Mouse (Mus musculus) sigmoid colon, adult 10 weeks (tissue): ENCODE measurements around the gene Vmn1r52. TPM values are rescaled to one million over a fixed set of nuclear protein-coding genes. Genes with fewer than 3 reads are reported as not detected.

Experiments used
- polyA plus RNA-seq: library from polyadenylated mRNA; stranded (reverse); fragments of 350-450 nt; fragmentation: Illumina TruSeq; extraction: RNeasy Lipid Tissue Mini Kit (QIAGEN cat#74804); gene quantifications from one replicate; pipeline ENCODE4 v1.2.3, GENCODE M21; 2014; ENCODE audit warnings: low read depth, low replicate concordance

Gene Vmn1r52
- polyA plus RNA-seq, result not detected

GRCm38 (mm10) chr6:90174508-90174907 is at the start of gene Vmn1r52:
Gene Vmn1r52, plus strand, starts transcription at chr6:90174808.

DNA sequence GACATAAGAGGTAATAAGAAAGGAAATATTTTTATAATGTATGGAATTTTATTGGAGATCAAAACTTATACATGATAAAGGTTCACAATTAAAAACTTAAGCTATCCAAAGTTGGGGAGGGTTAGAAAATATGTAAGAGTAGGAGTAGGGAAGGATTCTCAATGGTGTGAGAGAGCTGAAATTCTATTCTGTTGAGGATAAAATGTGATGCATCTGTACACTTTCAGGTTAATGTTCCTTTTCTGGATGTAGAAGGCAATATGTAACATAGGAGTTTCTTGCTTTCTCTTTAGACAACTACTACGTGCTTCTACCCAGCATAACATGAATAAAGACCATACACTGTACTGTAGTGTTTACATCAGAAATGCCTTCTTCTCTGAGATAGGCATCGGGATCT is 27.9 kb downstream of the Vmn1r52 start, which contains the start of gene V1ra8:
V1ra8 (plus strand) TSS at position 301 of the 400 bp plus-strand sequence.

DNA sequence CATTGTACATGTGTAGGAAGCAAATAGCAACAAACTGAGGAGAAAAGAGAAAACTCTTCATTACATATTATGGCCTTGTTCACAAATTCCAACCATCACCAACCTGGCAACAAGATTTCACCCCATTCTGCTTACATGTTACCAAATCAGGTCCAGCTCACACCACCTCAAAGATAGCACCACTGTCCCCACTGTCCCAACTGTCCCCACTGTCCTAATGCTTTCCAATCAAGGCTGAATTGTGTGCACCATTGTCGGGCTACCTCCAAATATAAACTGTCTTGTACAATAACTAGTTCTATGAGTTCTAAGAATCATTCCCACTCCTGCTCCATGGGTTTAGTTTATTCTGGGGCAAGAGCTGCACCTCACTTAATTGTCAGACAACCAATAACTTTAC is 49.7 kb downstream of the Vmn1r52 start, which contains the start of gene Vmn1r53:
Vmn1r53 (minus strand) TSS at position 101 of the 400 bp plus-strand sequence.

Other genes starting within 250 kb of the Vmn1r52 start
- not detected for gene Vmn1r45, start 234.2 kb upstream of the Vmn1r52 start, polyA plus RNA-seq
- gene Vmn1r46, start 205.5 kb upstream of the Vmn1r52 start, polyA plus RNA-seq, result not detected
- not detected for gene Vmn1r47, start 158.7 kb upstream of the Vmn1r52 start, polyA plus RNA-seq
- not detected for gene Vmn1r48, start 138.0 kb upstream of the Vmn1r52 start, polyA plus RNA-seq
- gene Vmn1r49, start 96.3 kb upstream of the Vmn1r52 start, polyA plus RNA-seq, result not detected
- not detected for gene Vmn1r50, start 73.4 kb upstream of the Vmn1r52 start, polyA plus RNA-seq
- not detected for gene Vmn1r51, start 52.2 kb upstream of the Vmn1r52 start, polyA plus RNA-seq
- not detected for gene V1ra8, start 28.0 kb downstream of the Vmn1r52 start, polyA plus RNA-seq
- gene Vmn1r53, start 49.6 kb downstream of the Vmn1r52 start, polyA plus RNA-seq, result not detected
- not detected for gene Vmn1r54, start 71.5 kb downstream of the Vmn1r52 start, polyA plus RNA-seq
- not detected for gene BC048671, start 126.4 kb downstream of the Vmn1r52 start, polyA plus RNA-seq
- gene Chst13, start 150.4 kb downstream of the Vmn1r52 start, polyA plus RNA-seq, result not detected
- not detected for gene Uroc1, start 158.5 kb downstream of the Vmn1r52 start, polyA plus RNA-seq
- 10.2 TPM for gene Zxdc, start 194.7 kb downstream of the Vmn1r52 start, polyA plus RNA-seq